Mouse (Mus musculus): ENCODE data around the gene P2rx3.

GRCm38 (mm10) chr2:85053192-85053816, 16.0 kb upstream of the P2rx3 start:
- TF ChIP-seq CTCF (IDR thresholded peaks at IDR 0.05; ENCODE audit: low read depth) (no peak), EP300 (IDR thresholded peaks at IDR 0.05; ENCODE audit: low read depth) (no peak)
